Mouse (Mus musculus): ENCODE results near the gene Cds1.
"Not testable (repeated sequence)": the region's sequence is repeated elsewhere in the genome, so short reads cannot be mapped to it uniquely, and the experiment has no call there.

The Cds1 gene

DNA sequence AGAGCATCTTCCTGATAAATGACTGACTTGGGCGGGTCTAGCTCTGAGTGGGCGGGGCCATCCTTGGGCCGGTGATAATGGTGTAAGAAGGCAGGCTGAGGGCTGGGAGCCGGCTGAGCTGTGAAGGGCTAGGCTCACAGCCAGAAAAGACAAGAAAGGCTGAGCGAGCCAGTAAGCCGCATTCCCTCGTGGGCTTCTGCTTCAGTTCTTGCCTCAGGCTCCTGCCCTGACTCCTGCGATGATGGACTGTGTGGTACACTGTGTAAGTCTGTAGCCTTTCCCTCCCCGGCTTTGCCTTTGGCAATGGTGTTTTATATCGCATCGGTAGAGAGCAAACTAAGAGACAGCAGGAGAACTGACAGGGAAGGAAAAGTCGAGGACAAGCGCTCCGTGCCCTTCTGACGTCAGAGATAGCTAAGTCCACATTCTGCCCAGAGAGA, 61.6 kb downstream of the Cds1 start:
- DNase-seq (ENCODE audit: extremely low read depth, low read depth, low spot score) = no peak

DNA sequence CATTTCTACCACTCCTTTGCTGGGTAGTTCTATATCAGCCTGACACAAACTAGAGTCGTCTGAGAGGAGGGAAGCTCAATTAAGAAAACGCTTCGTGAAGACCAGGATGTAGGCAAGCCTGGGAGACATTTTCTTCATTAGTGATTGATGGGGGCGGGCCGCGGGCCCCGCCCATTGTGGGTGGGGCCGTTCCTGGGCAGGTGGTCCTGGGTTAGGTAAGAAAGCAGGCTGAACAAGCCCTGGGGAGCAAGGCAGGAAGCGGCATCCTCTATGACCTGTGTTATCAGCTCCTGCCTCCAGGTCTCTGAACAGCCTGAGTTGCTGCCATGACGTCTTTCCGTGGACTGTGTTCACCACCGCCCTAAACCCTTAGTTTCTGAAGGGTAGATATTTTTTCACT, 62.5 kb downstream of the Cds1 start:
- DNase-seq (ENCODE audit: extremely low read depth, low read depth, low spot score) = no peak

DNA sequence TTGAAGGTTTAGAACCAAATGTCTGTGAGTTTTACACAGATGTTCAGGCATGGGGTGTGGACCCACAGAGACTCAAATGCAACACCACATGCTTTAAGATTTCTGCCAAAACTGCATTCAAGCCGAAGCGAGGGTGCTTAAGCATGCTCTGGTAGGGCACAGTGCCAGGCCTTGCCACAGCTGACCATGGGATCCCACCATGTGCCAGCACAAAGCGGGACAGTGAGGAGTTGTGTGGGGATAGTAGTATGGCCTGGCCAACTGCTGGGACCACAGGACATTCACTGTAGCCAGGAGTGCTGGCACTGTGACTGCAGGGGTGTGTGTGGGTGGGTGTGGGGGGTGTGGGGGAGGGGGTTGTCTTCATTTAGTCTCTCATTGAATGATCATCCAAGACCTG, 64.0 kb downstream of the Cds1 start:
- DNase-seq (ENCODE audit: extremely low read depth, low read depth, low spot score) = no peak

DNA sequence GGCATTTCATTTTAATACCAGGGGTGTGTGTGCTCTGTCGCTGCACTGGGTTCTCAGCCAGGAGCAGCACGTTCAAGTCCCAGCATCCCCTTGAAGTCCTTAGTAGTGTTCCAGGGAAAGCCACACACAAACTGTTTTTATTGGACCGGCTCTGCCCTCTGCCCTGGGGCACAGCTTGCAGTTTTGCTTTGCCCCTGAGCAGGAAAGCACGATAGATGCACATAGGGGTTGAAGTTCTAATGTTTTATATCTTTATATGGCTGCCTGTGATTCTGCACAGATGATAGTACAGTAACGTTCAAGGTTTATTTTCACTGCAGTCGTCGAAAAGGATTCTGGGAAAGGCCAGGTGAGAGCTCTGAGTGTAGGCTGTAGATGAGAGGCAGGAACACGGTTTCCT, 65.2 kb downstream of the Cds1 start:
- no peak for DNase-seq (ENCODE audit: extremely low read depth, low read depth, low spot score)

DNA sequence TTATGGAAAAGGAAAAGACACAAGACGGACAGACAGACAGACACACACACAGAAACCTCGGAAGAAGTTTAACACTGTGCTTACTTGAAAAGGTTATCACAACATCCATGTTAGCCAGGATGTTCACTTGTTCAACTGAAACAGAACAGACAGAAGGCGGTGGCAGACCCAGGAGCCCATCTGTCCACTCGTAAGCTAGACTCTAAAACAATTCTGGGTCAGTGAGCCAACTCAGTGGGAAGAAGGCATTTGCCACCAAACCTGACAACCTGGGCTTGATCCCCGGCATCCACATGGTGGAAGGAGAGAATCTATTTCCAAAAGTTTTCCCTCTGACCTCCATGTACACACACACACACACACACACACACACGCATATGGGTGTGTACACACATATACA, 67.1 kb downstream of the Cds1 start:
- no peak for DNase-seq (ENCODE audit: extremely low read depth, low read depth, low spot score)

DNA sequence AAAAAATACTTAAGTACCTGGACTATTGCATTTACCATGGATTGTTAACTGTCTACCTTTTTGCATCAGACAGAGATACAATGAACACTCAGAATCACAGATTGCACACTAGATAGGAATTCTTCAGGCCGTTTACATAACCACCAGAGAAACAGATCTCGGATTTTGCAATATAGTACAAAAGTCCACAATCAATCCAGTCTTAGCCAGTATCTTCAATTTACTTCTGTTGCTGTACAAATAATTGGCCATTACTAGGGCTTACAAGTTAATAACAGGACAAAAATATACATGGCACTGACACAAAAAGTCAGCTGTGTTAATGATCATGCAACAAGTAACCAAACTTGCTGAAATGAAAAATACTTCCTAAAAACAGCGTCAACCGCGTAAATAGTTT, 68.1 kb downstream of the Cds1 start:
- no peak for DNase-seq (ENCODE audit: extremely low read depth, low read depth, low spot score)

DNA sequence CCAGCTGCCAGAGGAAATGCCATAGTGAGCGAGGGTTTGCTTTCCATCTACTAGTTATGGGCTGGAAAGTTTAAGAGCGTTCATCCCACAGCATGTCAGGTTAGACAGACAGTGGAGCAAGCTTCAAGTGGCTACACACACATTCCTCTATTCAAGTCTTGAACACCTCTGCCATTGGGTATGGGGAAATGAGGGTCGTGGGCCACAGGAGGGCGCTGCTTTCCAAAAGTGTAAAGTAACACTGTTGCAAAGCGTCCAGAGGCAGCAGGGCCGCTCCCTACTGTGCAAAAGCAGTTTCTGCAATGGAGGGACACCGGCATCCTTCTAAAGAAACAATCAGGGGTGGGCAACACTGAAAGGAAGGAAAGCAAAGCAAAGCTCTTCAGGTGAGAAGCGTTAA, 68.9 kb downstream of the Cds1 start:
- DNase-seq (ENCODE audit: extremely low read depth, low read depth, low spot score) = no peak

DNA sequence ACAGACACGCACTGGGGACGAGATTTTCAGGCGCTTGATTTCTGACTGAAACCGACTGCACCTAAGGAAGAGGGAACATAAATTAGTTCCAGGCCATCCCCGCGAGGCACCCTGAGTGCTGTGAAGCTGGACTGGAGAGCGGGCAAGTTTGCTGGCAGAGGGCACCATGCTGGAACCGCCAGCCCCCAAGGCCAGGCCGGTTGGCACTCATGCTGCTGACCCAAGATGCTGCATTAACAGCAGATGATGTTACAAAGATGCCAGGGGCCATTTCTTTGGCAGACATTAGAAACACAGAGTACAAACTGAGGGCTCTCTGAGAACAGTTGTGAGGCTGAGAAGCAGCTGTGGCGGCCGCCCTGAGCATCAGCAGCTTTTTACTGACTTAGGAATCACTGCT, 71.3 kb downstream of the Cds1 start:
- DNase-seq (ENCODE audit: extremely low read depth, low read depth, low spot score) = no peak

DNA sequence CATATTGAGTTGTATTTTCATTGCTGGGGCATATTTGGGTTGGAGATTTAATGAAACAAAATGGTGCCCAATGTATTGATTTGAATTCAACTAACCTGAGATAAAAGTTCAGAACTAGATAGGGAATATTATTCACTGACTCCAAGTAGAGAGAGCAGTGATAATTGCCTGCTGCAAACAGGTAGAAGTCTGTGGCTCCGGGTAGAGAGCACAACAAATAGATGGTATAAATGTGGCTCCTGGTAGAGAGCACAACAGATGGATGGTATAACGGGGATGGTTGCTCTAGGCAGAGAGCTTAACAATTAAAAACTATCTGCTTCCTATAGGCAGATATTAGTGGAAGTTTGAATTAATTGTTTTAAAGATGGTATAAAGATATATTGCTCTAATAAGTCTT, 72.7 kb downstream of the Cds1 start:
- DNase-seq (ENCODE audit: extremely low read depth, low read depth, low spot score) = not testable (repeated sequence)

DNA sequence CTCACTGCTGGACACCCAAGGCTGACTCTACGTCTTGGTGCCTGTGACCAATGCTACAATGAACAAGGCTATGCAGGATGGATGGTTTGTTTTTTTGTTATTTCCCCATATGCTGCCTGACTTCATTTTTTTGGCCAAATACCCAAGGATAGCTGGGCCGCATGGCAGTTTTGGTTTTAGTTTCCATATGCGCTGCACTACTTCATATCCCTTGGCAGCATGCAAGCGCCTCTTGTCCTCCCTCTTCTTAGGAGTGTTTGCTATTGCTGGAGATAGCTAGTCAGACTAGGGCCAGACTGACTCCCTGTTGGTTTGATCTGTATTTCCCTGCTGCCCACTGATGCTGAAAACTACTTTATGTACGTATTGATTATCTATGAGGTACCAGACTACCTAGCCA, 75.5 kb downstream of the Cds1 start:
- no peak for DNase-seq (ENCODE audit: extremely low read depth, low read depth, low spot score)

DNA sequence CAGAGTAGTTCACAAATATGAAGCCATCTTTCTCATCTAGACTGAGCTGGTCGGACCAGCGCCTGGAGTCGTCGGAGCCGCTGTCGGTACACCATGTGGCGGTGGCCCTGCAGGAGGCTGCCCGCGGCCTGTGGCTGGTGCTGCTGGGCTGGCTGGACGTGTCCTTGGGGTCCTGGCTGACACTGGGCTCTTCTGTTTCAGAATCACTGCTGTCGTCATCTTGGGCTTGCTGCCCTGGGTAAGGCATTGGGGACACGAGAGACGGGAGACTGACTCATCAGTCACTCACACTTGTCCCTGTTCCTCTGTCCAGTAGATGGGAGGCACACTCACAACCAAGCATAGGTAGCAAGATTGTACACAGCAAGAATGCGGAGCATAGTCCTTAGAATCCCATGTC, 80.1 kb downstream of the Cds1 start:
- no peak for DNase-seq (ENCODE audit: extremely low read depth, low read depth, low spot score)

DNA sequence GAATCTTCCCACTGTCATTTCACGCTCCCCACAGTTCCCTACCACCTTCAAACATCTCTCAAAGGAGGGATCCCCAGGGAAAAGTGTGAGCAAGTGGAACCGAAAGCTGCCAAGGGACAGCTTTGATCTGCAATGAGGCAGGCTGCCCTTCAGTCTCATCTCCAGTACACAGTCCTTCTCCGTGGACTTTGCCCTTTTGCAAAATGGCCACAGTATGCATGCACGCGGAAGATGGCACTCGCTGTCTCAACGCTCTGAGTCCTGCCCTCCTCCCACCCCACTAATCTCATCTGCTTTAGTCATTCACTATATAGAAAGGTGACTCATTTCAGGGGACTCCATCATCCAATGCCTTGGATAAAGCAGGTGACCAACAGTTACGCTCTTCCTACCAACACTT, 81.0 kb downstream of the Cds1 start:
- DNase-seq (ENCODE audit: extremely low read depth, low read depth, low spot score) = no peak

DNA sequence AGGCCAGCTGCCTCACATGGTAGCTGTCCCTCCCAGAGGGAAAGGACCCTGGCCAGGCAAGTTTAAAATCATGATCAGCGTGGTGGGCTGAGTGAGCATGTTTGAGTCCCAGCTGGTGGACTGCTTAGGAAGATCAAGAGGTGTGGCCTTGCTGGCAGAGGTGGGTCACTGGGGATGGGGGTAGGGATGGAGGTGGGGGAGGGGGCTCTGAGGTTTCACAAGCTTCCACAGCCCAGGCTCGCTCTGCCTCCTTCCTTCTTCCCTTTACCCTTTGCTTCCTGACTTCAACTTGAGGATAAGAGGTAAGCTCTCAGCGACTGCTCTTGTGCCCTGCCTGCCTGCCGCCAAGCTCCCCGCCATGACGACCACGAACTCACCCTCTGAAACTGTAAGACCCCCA, 82.4 kb downstream of the Cds1 start:
- DNase-seq (ENCODE audit: extremely low read depth, low read depth, low spot score) = no peak

DNA sequence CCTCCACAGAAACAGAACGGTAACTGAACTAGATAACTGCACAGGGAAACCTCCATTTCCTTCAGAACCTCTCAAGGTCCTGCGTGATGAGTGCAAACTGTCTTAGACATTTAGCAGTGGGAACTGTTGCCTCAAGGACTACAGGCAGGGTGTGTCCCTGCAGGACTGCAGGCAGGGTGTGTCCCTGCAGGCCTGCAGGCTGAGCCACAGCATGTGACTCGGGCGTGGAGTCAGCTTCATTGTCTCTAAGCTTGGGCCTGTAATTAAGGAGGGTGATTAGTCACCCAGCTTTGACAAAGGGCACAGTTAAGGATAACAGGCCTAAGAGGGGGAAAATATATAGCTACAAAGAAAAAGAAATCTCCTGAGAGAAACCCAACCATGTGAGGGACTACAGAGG, 82.8 kb downstream of the Cds1 start:
- no peak for DNase-seq (ENCODE audit: extremely low read depth, low read depth, low spot score)

DNA sequence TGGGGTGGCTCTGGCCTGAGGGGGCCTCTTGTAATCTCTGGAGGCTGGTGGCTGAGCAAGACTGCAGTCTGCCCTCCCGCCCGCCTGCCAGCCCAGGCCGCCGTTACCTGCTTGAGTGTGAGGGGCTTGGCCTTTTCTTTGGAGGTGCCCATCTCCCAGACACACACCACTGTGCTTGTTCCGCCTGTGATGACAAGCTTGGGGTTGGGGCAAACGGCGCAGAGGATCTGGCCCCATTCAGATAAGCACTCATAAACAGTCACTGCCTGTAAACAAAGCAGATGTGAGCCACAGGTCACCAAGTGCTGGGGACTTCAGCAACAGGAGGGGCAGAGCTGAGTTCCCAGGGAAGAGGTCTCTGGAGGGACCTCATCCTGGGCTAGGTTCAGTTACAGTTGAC, 86.2 kb downstream of the Cds1 start:
- DNase-seq (ENCODE audit: extremely low read depth, low read depth, low spot score) = no peak

DNA sequence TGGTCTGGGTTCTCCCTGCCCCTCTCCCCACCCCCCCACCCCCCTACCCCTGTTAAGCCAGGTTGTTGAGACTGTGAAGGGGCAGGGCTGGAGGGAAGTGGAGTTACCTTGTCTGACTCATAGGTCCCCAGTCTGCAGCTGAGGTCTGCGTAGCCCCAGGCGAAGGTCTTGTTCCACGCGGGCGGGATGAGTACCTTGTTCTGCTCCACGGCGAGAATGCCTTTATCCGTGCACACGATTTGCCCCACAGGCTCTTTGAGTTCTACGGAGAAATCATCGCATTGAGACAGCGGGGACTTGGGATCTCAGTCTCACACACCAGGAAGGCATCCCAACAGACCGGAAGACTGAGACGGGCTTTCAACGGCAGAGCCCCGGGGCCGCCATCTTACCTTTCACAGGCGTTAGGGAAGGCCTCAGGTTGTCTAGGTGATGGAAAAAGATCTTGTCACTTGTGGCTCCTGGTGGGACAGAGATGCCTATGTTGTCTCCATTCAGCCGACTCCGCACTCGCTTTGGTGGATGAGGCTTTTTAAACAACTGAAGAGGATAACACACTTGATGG, 87.3 kb downstream of the Cds1 start:
- DNase-seq (ENCODE audit: extremely low read depth, low read depth, low spot score) = no peak

DNA sequence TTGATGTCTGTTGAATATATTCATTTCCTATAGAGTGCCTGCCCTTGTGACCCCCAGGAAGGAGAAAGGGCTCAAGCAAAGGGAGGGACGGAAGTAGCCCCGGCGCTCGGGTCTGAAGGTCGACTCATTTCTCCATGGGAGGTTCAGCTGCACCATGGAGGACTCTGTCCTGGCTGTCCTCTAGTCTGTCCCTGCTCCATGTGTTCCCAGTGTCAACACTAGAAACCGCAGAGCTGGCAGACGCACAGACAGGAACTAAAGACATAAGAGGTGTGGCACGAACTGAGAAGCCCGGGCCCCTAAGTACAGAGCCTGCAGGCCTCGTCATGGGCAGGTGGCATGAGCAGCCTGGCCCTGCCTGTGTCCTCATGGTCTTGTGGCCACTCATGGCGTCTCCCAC, 89.2 kb downstream of the Cds1 start:
- no peak for DNase-seq (ENCODE audit: extremely low read depth, low read depth, low spot score)

DNA sequence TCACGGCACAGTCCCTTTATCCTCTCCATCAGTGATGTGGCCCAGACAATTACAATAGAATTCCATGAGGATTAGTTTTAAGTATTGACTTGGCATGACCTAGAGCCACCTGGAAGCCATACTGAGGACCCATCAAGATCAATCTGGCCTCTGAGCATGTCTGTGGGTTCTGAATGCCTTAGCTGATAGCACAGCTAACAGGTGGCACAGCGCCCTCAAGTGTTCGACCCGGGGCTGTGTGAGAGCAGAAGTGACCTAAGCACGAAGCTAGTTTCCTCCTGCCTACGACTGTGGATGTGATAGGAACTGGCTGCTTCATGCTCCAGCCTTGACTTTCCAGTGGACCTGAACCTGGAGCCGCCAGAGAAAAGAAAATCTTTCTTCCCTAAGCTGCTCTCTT, 89.7 kb downstream of the Cds1 start:
- no peak for DNase-seq (ENCODE audit: extremely low read depth, low read depth, low spot score)

DNA sequence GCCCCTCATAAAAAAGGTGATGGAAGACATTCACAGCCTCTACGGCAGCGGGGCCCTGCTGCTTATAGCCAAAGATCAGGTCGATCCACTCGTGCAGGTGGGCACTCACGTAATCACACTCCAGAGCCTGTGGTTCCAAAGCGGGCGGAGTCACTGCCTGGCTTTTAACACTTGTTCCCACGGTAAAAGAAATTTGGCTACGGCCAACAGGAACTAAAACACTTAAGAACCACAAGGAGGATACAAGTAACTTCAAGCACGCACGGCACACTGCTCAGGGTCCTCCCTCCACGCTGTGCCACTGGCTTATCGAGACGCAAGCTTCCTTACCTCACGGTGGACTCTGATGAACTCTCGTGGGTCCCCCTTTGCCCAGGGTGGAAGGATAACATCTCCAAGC, 90.5 kb downstream of the Cds1 start:
- DNase-seq (ENCODE audit: extremely low read depth, low read depth, low spot score) = no peak

DNA sequence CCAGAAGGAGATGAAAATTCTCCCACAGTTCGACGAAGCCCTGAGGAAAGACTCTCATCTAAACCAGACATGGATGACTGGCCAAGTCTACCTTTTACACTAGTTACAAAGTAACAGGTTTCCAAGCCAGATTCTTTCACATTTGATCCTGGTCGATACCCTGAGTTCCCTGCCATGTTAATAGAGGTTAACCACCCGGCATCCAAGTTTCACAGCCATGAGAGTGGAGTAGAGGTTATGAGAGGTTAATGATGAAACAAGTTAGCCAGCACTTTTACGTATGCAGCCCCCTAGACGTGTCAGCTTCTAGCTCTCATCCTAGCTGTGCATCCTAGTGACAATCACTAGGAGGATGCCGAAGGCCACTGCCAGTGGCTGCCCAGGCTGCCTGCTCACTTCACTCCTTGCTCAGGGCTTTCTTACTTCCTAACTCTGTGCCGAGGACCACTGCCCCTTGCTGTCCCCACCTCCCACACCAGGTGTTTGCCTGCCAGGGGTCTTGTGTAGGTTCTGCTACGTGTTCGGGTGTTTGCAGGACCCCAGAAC, 94.0 kb downstream of the Cds1 start:
- no peak for DNase-seq (ENCODE audit: extremely low read depth, low read depth, low spot score)

DNA sequence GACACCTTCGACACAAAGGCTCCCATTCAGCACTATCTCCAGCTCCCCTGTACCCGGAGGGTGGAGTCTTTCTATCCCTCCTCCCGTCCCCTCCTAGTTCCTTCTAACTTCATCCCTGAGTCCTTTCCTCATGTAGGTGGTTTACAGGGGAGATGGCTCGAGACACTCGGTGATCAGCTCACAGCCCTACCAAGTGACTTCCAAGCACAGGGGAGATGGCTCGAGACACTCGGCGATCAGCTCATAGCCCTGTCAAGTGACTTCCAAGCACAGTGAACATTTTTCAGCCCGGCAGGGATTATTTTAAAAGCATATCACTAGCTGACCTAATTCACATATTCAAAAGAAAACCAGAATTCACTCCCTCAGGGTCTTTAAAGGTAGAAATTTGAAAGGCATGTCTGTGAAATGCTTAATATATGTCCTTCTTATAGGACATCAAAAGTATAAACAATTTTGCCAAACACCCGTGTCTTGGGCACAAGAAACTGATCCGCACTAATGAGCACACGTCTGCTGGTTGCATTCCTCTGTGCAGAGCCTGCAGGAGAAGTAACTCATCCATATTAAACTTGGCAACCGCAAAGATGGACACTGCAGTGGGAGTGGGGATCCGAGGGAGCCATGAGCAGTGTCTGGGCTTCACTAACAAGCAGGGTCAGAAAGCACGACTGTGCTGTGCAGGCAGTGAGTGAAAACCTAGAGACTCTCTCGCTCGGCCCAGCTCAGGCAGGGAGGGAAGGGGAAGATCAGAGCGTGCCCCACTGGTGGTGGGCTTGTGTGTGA, 97.0 kb downstream of the Cds1 start:
- no peak for DNase-seq (ENCODE audit: extremely low read depth, low read depth, low spot score)

DNA sequence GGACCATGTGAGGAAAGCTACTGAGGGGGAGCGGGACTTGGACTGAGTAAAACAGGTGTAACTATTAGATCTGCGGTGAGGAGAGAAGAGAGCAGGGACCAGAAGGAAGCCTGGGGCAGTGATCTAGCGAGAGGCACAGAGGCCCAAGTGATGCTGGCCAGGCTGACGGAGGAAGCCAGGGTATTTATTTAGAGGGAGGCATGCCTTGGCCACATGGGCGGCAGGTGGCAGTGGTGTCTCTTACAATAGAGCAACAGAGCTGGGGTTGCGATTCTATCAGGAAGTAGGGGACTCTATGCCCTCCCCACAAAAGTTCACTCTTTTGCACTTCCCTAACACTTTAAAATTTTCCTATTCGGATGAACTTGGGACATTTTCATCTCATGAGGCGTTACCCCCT, 97.7 kb downstream of the Cds1 start:
- no peak for DNase-seq (ENCODE audit: extremely low read depth, low read depth, low spot score)

DNA sequence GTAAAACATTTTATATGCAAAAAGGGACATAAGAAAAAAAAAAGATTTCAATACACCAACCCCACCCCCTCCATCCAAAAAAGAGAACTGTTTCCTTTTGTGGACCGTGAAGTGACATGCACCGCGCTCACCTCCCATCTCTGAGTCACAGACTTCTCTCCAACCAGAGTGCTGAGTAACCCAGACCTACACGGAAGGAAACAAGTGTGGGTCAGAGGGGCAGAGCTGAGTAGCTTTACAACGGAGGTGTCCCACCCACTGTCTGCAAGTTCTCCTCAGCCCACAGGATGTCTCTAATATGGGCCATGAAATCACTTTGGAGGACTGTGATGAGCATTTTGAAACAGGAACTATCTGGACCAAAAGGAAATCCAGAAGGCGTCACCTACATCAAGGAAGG, 99.0 kb downstream of the Cds1 start:
- DNase-seq (ENCODE audit: extremely low read depth, low read depth, low spot score) = no peak

All from fat pad, adult 2 months (tissue).